Mouse (Mus musculus) ovary, adult 18-20 months (tissue): ENCODE data around the gene Slc24a3.

Experiments
- DNase-seq: peaks from one replicate; pipeline ENCODE4 v3.0.0; 2022; ENCODE audit warnings: low spot score, mixed read lengths

The Slc24a3 gene

DNA sequence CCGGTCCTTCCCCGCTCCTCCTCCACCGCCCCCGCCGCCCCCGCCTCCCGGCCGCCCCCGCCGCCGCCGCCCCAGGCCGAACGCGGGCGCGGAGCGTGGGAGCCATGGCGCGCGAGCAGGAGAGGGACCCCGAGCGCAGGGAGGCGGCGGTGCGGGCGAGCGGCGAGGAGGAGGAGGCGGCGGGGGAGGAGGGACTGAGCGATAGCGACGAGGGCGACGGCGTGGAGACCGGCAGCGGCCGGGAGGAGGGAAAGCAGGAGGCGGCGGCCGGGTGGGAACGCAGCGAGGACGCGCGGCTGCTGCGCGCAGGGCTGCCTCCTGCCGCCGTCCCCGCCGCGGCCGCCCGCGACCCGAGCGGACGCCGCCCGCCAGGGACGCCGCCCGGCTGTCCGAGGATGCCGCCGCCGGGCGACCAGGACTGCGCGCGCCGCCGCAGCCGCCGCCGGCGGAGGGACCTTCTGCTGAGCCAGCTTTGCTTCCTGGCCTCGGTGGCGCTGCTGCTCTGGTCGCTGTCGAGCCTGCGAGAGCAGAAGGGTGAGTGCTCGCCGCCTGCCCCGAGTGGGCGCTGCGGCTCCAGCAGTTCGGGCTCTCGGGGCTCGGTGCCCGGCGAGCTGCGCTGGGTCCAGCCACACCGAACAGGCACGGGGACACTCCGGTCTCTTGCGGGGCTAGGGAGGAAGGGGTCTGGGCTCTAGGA is at the start of gene Slc24a3:
Gene Slc24a3 (plus strand): TSS at position 91 of the 697 bp plus-strand sequence.
- DNase-seq = peak; percentile 77

DNA sequence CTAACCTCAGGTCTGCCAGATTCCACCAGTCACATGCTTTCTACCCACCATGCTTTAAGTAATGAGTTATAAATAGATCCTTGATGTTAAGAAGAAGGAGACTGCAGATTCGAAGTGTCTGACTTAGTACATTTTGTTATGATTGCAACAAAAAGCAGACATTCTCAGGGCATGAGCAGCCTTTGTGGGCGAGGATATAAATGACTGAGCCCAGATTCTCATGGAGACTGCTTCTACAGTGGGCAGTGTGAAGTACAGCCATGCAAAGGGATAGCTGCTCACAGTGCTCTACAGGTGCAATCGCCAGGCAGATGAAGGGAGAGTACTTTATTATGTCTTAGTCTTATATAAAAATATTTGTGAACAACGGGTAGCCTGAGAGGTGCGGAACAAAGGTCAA is 49.8 kb upstream of the Slc24a3 start:
- no peak for DNase-seq

DNA sequence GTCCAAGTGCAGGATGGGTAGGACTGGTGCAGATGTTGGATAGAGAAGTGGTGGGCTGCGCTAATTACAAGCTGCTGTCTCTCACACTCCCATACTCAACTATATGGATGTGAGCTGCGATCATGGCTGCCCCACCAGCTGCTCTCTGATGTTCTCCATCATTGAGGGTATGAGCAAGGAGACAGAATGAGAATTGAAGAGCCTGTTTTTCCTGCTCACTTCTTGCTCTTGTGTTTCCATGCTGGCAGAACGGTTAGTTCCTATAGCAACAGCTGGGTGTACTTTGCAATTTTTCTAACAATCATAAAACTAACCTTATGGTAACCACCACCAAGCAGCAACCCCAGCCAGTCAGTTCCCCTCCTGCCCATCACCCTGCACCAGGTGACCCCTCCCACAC is 39.8 kb upstream of the Slc24a3 start:
- DNase-seq = no peak

- DNase-seq = no peak
Measured at GRCm38 (mm10) chr2:145136625-145137291, 30.8 kb upstream of the Slc24a3 start.

GRCm38 (mm10) chr2:145150407-145150806 is 17.1 kb upstream of the Slc24a3 start:
- DNase-seq = no peak

GRCm38 (mm10) chr2:145150821-145151220 is 16.7 kb upstream of the Slc24a3 start:
- DNase-seq = no peak

DNA sequence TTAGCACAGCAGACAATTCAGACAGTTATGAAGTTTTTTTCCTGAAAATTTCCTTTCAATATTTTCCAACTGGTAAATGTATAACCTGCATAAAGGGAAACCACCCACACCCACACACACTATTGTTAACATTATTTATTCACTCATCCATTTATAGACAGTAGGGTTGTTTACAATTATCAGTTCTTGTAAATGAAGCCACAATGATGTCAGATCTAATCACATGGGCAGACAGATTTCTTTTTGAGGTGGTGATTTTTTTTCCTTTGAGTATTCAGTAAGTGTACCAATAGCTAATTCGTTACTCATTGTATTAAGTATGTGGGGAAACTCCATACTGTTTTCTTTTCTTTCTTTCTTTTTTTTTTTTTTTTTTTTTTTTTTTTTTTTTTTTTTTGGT is 15.3 kb upstream of the Slc24a3 start:
- no peak for DNase-seq

DNA sequence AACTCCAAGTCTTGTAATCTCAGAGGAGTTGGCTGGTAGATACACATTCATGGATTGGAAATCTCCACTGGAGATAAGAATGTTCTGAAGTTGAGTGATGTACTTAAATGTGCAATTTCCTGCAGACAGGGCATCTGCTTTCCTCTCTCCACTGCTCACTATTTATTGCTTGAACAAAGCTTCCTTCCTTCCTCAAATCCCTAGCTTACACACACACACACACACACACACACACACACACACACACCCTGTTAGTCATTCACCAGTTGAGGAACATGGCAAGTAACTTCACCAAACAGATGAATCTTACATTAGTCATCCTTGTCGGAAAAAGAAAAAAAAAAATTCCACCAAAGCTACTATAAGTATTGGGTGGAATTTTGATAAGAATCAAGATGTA is 8.6 kb upstream of the Slc24a3 start:
- no peak for DNase-seq

- peak; percentile 37 for DNase-seq
Measured at GRCm38 (mm10) chr2:145161046-145161700, 6.4 kb upstream of the Slc24a3 start.

- DNase-seq = no peak
Measured at GRCm38 (mm10) chr2:145164086-145164485, 3.5 kb upstream of the Slc24a3 start.

DNA sequence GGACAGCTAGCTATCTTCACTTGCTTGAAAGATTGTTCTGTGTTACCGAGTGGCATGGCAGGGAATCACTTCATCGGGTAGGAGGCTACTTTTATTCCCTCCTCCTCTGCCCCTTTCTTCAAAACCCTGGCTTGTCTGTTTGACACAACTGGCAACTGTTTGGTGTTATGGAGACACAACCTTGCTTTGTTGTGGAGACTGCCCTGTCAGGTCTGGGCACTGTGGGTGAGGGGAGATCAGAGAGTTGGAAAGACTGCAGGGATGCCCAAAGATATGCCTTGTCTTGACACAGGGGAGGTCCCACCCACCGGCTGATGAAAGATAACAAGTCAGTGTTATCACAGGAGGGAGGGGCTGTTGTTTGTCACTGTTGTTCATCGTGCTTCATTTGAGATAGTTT is 3.0 kb upstream of the Slc24a3 start:
- no peak for DNase-seq

GRCm38 (mm10) chr2:145165076-145165475 is 2.5 kb upstream of the Slc24a3 start:
- DNase-seq = no peak

DNA sequence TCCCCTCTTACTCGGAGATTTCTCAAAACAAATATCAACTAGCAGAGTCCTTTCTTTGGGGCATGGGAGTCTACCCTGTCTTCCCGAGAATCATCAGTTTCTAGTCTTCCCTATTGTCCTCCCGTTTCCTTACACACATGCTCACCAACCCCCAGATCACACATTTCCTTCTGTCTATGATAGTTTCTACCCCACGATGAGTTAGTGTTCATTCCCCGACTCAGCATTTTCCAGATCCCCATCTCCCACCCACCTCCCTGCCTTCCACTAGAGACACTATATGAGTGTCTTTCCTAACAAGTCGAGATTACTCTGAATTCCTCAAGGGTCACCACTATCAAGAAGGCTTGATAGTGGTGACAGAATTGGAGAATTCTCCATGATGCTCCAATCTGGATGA is 1.7 kb upstream of the Slc24a3 start:
- DNase-seq = no peak

DNA sequence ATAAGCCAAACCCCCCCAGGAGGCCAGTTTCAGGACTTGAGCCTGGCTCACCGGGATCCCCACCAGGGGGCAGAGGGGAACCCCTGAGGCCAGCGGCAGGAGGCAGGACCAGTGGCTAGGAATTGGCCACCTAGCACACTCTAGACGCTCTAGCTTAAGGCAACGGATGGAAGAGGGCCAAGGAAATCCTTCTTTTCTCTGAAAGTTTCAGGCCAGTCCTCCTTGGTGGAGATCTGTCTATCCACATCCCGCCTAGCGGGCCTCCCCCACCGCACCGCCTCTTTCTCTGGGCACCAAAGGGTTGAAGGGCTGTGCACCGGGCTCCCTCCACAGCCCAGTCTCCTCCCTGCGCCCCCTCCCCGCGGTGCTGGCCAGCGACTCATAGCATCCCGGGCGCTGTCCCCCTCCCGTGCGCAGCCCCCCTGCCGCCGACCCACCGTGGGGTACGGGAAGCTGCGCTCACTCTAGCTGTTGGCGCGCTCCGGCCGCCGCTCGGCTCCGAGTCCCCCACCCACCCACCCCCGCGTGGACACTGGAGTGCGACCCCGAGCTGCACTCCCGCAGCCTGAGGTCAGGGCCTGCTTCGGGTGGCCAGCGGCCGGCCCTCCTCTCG is 397 bp upstream of the Slc24a3 start:
- peak; percentile 40 for DNase-seq

- no peak for DNase-seq
Measured at GRCm38 (mm10) chr2:145168405-145168971, 934 bp downstream of the Slc24a3 start.

- DNase-seq = peak; percentile 15
Measured at GRCm38 (mm10) chr2:145172978-145173655, 5.6 kb downstream of the Slc24a3 start.

GRCm38 (mm10) chr2:145175036-145175435 is 7.5 kb downstream of the Slc24a3 start:
- DNase-seq = no peak

- no peak for DNase-seq
Measured at GRCm38 (mm10) chr2:145182410-145182809, 14.9 kb downstream of the Slc24a3 start.

- no peak for DNase-seq
Measured at GRCm38 (mm10) chr2:145188828-145189227, 21.3 kb downstream of the Slc24a3 start.

- no peak for DNase-seq
Measured at GRCm38 (mm10) chr2:145196043-145196442, 28.5 kb downstream of the Slc24a3 start.

DNA sequence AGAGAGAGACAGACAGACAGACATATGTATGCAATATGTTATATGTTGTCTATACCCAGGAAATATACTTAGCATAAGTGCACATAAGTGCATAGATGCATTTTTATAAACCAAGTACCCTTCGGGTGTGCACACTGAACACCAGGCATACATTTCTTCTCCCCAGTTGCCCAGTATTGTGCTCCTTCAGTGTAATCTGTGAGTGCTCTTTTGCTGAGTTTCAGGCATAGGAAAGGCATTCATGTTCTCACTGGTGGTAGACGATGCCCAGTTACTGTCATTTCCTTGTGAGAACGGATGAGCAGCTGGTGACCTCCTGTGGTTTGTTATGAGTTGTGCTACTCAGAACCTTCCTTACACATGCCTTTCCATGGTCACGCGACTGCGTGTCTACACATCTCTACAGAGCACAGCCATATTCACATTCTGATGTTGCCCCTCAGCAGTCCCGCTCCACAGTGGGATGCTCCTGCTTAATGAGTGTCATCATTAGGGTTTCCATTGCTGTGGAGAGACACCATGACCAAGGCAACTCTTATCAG is 29.0 kb downstream of the Slc24a3 start:
- no peak for DNase-seq

- no peak for DNase-seq
Measured at GRCm38 (mm10) chr2:145197076-145197475, 29.5 kb downstream of the Slc24a3 start.
